Mouse (Mus musculus): ENCODE data around the gene Plekhh2.

DNA sequence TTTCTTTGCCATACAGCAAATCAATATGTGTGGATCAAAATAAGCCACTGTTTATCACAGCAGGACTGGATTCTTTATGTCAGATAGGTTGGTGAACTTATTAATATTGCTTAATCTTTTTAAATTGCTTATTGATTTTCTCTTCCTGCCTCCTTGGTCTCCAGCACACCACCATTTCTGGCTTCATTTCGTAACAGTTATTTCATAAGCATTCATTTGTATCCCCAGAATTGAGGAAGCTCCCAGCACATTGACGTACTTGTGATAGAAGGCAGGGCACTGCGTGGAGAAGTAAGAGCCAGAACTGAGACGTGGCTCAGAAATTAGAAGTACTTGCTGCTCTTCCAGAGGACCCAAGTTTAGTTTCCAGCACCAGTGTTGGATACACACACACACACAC, 135.9 kb downstream of the Plekhh2 start:
- TF ChIP-seq CTCF (IDR thresholded peaks at IDR 0.05; ENCODE audit: control insufficient read depth, insufficient read depth, low read length) = no peak
- no peak for TF ChIP-seq POLR2A (IDR thresholded peaks at IDR 0.05; ENCODE audit: borderline replicate concordance, control insufficient read depth, low read depth, low read length)
